Mouse (Mus musculus): ENCODE results near the gene Hmgxb4.

- no peak for TF ChIP-seq CTCF (IDR thresholded peaks at IDR 0.05; ENCODE audit: borderline replicate concordance, insufficient read depth, low read depth, low read length)
- no peak for TF ChIP-seq POLR2A (IDR thresholded peaks at IDR 0.05; ENCODE audit: borderline replicate concordance, insufficient read depth, low read length)
Observed at GRCm38 (mm10) chr8:75055673-75056072, 62.5 kb downstream of the Hmgxb4 start.

Measured in cerebellum, adult 2 months (tissue).